Mouse (Mus musculus) urinary bladder, postnatal 10 days (tissue): ENCODE measurements around the gene Lyst.
"Not testable (repeated sequence)": the region's sequence is repeated elsewhere in the genome, so short reads cannot be mapped to it uniquely, and the experiment has no call there.

ENCODE experiments used
- DNase-seq: peaks from one replicate; pipeline ENCODE4 v3.0.0; 2022; ENCODE audit warnings: low spot score

Lyst gene

GRCm38 (mm10) chr13:13635224-13635623 is 45.0 kb downstream of the Lyst start:
- no peak for DNase-seq

GRCm38 (mm10) chr13:13637577-13637976 is 47.4 kb downstream of the Lyst start:
- DNase-seq, result no peak

GRCm38 (mm10) chr13:13637981-13638380 is 47.8 kb downstream of the Lyst start:
- DNase-seq, result no peak

GRCm38 (mm10) chr13:13638725-13639124 is 48.5 kb downstream of the Lyst start:
- DNase-seq, result no peak

GRCm38 (mm10) chr13:13647296-13647695 is 57.1 kb downstream of the Lyst start:
- no peak for DNase-seq

- DNase-seq, result no peak
These were observed 65.3 kb downstream of the Lyst start for GRCm38 (mm10) chr13:13655453-13655852.

GRCm38 (mm10) chr13:13666103-13666502 is 75.9 kb downstream of the Lyst start:
- not testable (repeated sequence) for DNase-seq

- DNase-seq, result no peak
These were observed 80.5 kb downstream of the Lyst start for GRCm38 (mm10) chr13:13670669-13671068.

GRCm38 (mm10) chr13:13671585-13672328 is 81.6 kb downstream of the Lyst start:
- DNase-seq, result no peak

GRCm38 (mm10) chr13:13674669-13675343 is 84.6 kb downstream of the Lyst start:
- DNase-seq, result no peak

GRCm38 (mm10) chr13:13677871-13678270 is 87.7 kb downstream of the Lyst start:
- no peak for DNase-seq

GRCm38 (mm10) chr13:13681642-13682041 is 91.4 kb downstream of the Lyst start:
- DNase-seq, result no peak

- no peak for DNase-seq
These were observed 113.3 kb downstream of the Lyst start for GRCm38 (mm10) chr13:13703476-13703875.

- not testable (repeated sequence) for DNase-seq
These were observed 131.2 kb downstream of the Lyst start for GRCm38 (mm10) chr13:13721435-13721834.

- DNase-seq, result no peak
These were observed 133.1 kb downstream of the Lyst start for GRCm38 (mm10) chr13:13723293-13723692.

- DNase-seq, result no peak
These were observed 133.6 kb downstream of the Lyst start for GRCm38 (mm10) chr13:13723786-13724185.

- no peak for DNase-seq
These were observed 149.0 kb downstream of the Lyst start for GRCm38 (mm10) chr13:13739232-13739631.

GRCm38 (mm10) chr13:13745911-13746310 is 155.7 kb downstream of the Lyst start:
- DNase-seq, result no peak

- no peak for DNase-seq
These were observed 185.7 kb downstream of the Lyst start for GRCm38 (mm10) chr13:13775778-13776494.

- DNase-seq, result no peak
These were observed 186.9 kb downstream of the Lyst start for GRCm38 (mm10) chr13:13777052-13777451.

GRCm38 (mm10) chr13:13777696-13778095 is 187.5 kb downstream of the Lyst start:
- no peak for DNase-seq

- DNase-seq, result no peak
These were observed 188.8 kb downstream of the Lyst start for GRCm38 (mm10) chr13:13778837-13779458.
